Mouse (Mus musculus): ENCODE measurements around the gene Gm49416. TPM values are rescaled to one million over a fixed set of nuclear protein-coding genes. Genes with fewer than 3 reads are reported as not detected.
A peak's percentile ranks its signal among the peaks of the same experiment; 100 is the strongest.
"Not testable (repeated sequence)": the region's sequence is repeated elsewhere in the genome, so short reads cannot be mapped to it uniquely, and the experiment has no call there.

The Gm49416 gene
- total and polyA plus RNA-seq, 3 experiments, result 0.57 to 3.2 (median 1.3) TPM

DNA sequence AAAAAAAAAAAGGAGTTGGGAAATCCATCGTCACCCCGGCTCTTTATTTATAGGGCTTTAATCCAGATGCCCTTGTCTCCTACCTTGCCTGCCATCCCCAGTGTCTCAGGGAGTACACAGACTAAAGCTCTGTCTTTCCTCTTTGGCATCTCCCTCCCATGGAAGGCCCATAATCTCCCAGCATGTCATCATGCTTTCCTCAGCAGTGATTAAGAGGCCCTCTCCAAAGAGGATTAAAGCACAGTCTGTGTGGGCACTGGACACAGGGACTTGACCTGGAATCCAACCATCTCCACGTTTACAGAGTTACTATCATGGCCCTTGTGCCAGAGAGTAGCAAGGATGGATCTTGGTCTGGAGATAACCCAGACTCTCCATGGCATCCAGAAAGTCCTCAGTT, 5.1 kb upstream of the Gm49416 start, which contains the start of the genes Lbhd1 and Gm49403:
Gene Lbhd1 (plus strand): TSS at position 117 of the 400 bp plus-strand sequence.
Gene Gm49403 (plus strand): TSS at position 315 of the 400 bp plus-strand sequence.
- no peak within 1 kb of the TSS for H3K4me3 ChIP-seq
- H3K27ac ChIP-seq, result no peak within 1 kb of the TSS
- no peaks in the 10 kb centered on the region for H3K27me3 ChIP-seq (ENCODE audit: control insufficient read depth, insufficient read depth, low read length)
- H3K36me3 ChIP-seq (ENCODE audit: control insufficient read depth, insufficient read depth, low read length), result peaks cover 6% of the 10 kb centered on the region
- no peaks in the 10 kb centered on the region; the same call in 1 of the 2 replicates for H3K79me2 ChIP-seq (replicated peaks; ENCODE audit: control insufficient read depth, insufficient read depth, low read length)
- 57% methylated on average over 3 of the region's 3 CpGs for WGBS
- DNase-seq, result no peak
- no peak for TF ChIP-seq POLR2A (IDR thresholded peaks at IDR 0.05; ENCODE audit: insufficient read depth, low read depth, low read length)
- no peak for TF ChIP-seq EP300 (IDR thresholded peaks at IDR 0.05; ENCODE audit: insufficient read depth, low read depth, low read length)
- TF ChIP-seq CTCF (IDR thresholded peaks at IDR 0.05), result no peak
- H3K9ac ChIP-seq (ENCODE audit: low read depth, low read length), result no peak within 1 kb of the TSS
- H3K4me1 ChIP-seq (ENCODE audit: control insufficient read depth, insufficient read depth, low read length), result peaks cover 7% of the 10 kb centered on the region
- intact Hi-C loops (cut with DNase I), result no loop called here

DNA sequence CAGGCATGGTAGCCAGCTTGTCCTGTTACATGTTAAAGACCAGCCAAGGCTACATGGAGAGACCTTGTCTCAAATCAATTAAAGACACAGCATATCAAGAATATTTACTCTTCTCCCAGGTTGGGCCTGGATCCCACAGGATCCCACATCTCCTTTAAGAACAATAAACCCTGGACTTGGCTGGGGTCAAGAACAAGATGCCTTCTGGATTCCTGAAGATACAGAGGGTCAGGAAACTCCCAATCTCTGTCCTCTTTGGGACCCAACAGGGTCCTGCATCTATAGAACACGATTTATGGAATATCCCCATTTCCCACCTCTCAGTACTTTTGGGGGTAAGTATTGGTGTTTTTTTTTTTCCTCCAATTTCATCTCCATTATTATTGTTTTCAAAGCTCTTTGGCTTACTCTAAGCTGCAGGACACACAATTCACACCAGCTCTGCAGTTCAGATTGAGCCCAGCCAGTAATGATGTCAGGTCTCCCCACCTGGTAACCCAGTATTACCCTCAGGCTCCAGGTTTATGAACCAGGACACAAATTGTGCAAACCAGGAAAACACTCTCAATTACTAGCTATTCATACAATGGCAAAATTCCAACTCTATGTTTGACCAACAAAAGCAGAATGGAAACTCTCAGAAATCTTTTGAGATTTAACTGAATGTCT, 1.7 kb upstream of the Gm49416 start:
- Histone ChIP-seq H3K27me3 (ENCODE audit: control insufficient read depth, insufficient read depth, low read length) (no peaks in the 10 kb centered on the region), H3K79me2 (replicated peaks; ENCODE audit: control insufficient read depth, insufficient read depth, low read length) (no peaks in the 10 kb centered on the region; the same call in 1 of the 2 replicates), H3K4me1 (ENCODE audit: control insufficient read depth, insufficient read depth, low read length) (peaks cover 3% of the 10 kb centered on the region; the same call in 1 of the 2 replicates), H3K27ac (no peak overlapping the region), H3K36me3 (ENCODE audit: control insufficient read depth, insufficient read depth, low read length) (no peaks in the 10 kb centered on the region; the same call in 1 of the 2 replicates), H3K9ac (ENCODE audit: low read depth, low read length) (no peak overlapping the region), H3K4me3 (no peak overlapping the region)
- TF ChIP-seq EP300 (IDR thresholded peaks at IDR 0.05; ENCODE audit: insufficient read depth, low read depth, low read length) (no peak), CTCF (IDR thresholded peaks at IDR 0.05) (no peak), POLR2A (IDR thresholded peaks at IDR 0.05; ENCODE audit: insufficient read depth, low read depth, low read length) (no peak)
- whole genome bisulfite sequencing, result 29% methylated on average over 1 of the region's 1 CpGs
- no peak for DNase-seq
- intact Hi-C loops (cut with DNase I), result no loop called here

DNA sequence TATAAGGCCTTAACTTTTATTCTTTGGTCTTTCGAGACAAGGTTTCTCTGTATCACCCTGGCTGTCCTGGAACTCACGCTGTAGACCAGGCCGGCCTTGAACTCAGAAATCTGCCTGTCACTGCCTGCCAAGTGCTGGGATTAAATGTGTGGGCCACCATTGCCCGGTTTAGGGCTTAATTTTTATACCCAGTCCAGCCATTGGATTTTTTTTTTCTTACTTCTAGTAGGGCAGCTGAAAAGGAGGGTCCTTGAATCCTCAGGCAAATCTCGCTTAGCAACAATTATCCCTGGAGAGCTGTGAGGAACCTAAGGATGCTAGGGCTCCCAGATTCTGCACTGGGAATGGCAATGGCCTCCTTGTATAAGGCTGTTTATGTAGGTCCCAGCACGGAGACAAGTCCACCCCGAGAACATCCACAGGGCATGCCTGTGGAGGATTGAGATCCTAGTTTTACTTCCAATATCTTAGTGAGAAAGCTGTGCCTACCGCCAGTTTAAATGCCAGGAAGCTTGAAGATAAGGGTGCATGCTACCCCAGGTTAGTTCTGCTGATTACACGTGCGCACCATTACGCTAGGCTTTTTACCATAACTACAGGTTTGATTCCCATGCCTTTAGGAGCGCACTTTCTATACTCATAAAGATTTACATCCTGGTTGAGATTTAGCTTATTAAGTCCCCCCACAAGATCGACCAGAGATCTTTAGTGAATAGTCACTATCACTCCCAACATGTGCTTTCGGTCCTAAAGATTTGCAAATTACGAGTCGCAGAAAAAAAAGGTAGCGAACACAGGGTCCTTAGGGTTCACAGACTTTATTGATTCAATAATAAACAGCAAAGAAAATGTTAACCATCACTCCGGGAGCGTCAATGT, 902 bp upstream of the Gm49416 start:
- Histone ChIP-seq H3K27me3 (ENCODE audit: control insufficient read depth, insufficient read depth, low read length) (no peaks in the 10 kb centered on the region), H3K36me3 (ENCODE audit: control insufficient read depth, insufficient read depth, low read length) (no peaks in the 10 kb centered on the region; the same call in 1 of the 2 replicates), H3K4me1 (ENCODE audit: control insufficient read depth, insufficient read depth, low read length) (peaks cover 3% of the 10 kb centered on the region; the same call in 1 of the 2 replicates), H3K79me2 (replicated peaks; ENCODE audit: control insufficient read depth, insufficient read depth, low read length) (no peaks in the 10 kb centered on the region; the same call in 1 of the 2 replicates), H3K27ac (peak overlapping the region; percentile 85), H3K4me3 (peak overlapping the region; percentile 73), H3K9ac (ENCODE audit: low read depth, low read length) (peak overlapping the region; percentile 79)
- intact Hi-C loops (cut with DNase I), result loop anchor here (2.0 kb wide), 1 partner anchor 17 kb away; the partner anchor contains the start of gene Ubxn1
- WGBS, result 25% methylated on average over 19 of the region's 19 CpGs
- DNase-seq, result no peak
- no peak for TF ChIP-seq POLR2A (IDR thresholded peaks at IDR 0.05; ENCODE audit: insufficient read depth, low read depth, low read length)

DNA sequence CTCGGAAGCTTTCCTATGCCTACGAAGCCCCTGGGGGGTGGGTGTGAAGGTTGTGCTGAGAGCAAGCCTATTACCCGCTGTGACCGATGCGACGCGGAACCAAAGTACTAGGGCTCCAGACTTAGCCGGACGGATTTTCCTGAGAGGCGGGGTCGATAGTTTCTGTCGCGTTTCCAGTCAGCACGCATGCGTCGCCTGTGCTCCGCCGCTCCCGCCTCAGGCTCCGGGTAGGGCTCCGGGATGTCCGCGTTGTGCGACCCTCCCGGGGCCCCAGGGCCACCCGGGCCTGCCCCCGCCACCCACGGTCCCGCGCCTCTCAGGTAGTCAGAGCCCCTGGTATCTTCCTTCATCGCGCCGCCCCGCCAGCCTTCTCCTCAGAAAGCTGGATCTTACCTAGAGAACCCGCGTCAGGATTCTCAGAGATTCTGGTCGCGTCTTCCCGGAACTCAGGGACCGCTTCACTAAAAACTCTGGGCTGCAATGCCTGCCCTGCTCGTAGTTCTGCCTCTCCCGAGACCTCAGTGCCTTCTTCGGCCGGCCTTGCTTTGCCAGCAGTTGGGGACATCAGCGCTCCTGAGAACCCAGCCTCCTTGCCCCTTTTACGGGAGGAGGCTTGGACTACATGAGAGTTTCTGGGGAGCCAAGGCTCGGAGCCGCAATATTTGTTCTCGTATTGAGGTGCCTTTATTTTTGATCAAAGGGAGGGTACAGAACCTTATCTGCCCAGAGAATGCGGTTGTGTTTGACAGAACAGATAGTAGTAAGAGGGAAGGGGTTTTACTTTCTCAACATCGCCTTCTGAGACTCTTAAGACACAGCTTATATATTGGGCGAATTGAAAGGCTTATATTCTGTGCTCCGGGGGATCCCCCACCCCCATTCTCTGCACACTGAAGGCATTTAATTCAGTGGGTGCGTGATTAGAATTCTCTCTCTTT, 4.4 kb downstream of the Gm49416 start, which contains the start of gene Ints5:
Gene Ints5 (plus strand): TSS at position 177 of the 938 bp plus-strand sequence.
- WGBS, result 1% methylated on average over 54 of the region's 54 CpGs
- H3K36me3 ChIP-seq (ENCODE audit: control insufficient read depth, insufficient read depth, low read length), result no peaks in the 10 kb centered on the region; the same call in 1 of the 2 replicates
- intact Hi-C loops (cut with DNase I), result no loop called here

DNA sequence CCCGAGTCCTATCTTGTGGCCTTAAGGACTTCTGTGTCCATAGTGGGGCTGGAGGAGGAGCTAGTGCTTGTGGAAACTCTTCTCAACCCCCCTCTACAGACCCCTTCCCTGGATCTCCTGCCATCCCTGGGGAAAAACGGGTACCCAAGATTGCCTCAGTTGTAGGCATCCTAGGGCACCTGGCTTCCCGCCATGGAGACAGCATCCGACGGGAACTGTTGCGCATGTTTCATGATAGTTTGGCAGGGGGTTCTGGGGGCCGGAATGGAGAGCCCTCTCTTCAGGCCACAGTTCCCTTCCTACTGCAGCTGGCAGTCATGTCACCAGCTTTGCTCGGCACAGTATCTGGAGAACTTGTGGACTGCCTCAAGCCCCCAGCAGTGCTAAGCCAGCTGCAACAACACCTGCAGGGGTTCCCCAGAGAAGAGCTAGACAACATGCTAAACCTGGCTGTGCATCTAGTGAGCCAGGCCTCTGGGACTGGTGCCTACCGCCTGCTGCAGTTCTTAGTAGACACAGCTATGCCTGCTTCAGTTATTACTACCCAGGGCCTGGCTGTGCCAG, 6.8 kb downstream of the Gm49416 start:
- peaks cover 1% of the 10 kb centered on the region; the same call in 1 of the 2 replicates for H3K4me1 ChIP-seq (ENCODE audit: control insufficient read depth, insufficient read depth, low read length)
- no peak for TF ChIP-seq CTCF (IDR thresholded peaks at IDR 0.05)
- TF ChIP-seq EP300 (IDR thresholded peaks at IDR 0.05; ENCODE audit: insufficient read depth, low read depth, low read length), result no peak
- TF ChIP-seq POLR2A (IDR thresholded peaks at IDR 0.05; ENCODE audit: insufficient read depth, low read depth, low read length), result no peak
- H3K27ac ChIP-seq, result no peak overlapping the region
- H3K36me3 ChIP-seq (ENCODE audit: control insufficient read depth, insufficient read depth, low read length), result peaks cover 5% of the 10 kb centered on the region
- intact Hi-C loops (cut with DNase I), result loop anchor here (5.0 kb wide), 2 partner anchors 57 to 73 kb away; partner anchors contain the start of genes Hnrnpul2 and Tut1
- no peaks in the 10 kb centered on the region for H3K27me3 ChIP-seq (ENCODE audit: control insufficient read depth, insufficient read depth, low read length)
- 84% methylated on average over 9 of the region's 9 CpGs for WGBS
- no peak for DNase-seq
- no peaks in the 10 kb centered on the region for H3K79me2 ChIP-seq (replicated peaks; ENCODE audit: control insufficient read depth, insufficient read depth, low read length)
- no peak overlapping the region for H3K9ac ChIP-seq (ENCODE audit: low read depth, low read length)
- no peak overlapping the region for H3K4me3 ChIP-seq

More for the DNA sequence above, 4.4 kb downstream of the Gm49416 start, which contains the start of gene Ints5:
- DNase-seq, result peak; percentile 88 to 90
- TF ChIP-seq POLR2A (IDR thresholded peaks at IDR 0.05; ENCODE audit: insufficient read depth, low read depth, low read length), result peak; percentile 86
- TF ChIP-seq EP300 (IDR thresholded peaks at IDR 0.05; ENCODE audit: insufficient read depth, low read depth, low read length), result peak; percentile 81
- no peak for TF ChIP-seq CTCF (IDR thresholded peaks at IDR 0.05)
- Histone ChIP-seq H3K79me2 (replicated peaks; ENCODE audit: control insufficient read depth, insufficient read depth, low read length) (no peaks in the 10 kb centered on the region), H3K27ac (peak within 1 kb of the TSS; percentile 89), H3K4me1 (ENCODE audit: control insufficient read depth, insufficient read depth, low read length) (no peaks in the 10 kb centered on the region; the same call in 1 of the 2 replicates), H3K27me3 (ENCODE audit: control insufficient read depth, insufficient read depth, low read length) (no peaks in the 10 kb centered on the region), H3K9ac (ENCODE audit: low read depth, low read length) (peak within 1 kb of the TSS; percentile 94), H3K4me3 (peak within 1 kb of the TSS; percentile 92)

DNA sequence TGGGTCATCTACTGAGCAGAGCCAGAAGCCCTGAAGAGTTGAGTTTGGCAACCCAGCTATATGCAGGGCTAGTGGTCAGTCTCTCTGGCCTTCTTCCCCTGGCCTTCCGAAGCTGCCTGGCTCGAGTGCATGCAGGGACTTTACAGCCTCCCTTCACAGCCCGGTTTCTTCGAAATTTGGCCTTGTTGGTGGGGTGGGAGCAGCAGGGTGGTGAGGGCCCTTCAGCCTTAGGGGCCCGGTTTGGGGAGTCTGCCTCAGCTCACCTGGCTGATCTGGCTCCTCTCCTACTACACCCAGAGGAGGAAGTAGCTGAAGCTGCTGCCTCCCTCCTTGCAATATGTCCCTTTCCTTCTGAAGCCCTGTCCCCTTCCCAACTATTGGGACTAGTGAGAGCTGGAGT, 7.5 kb downstream of the Gm49416 start:
- not testable (repeated sequence) for H3K36me3 ChIP-seq (ENCODE audit: control insufficient read depth, insufficient read depth, low read length); DNase-seq; H3K4me3 ChIP-seq; H3K79me2 ChIP-seq (replicated peaks; ENCODE audit: control insufficient read depth, insufficient read depth, low read length); H3K27ac ChIP-seq; H3K4me1 ChIP-seq (ENCODE audit: control insufficient read depth, insufficient read depth, low read length); H3K9ac ChIP-seq (ENCODE audit: low read depth, low read length); H3K27me3 ChIP-seq (ENCODE audit: control insufficient read depth, insufficient read depth, low read length)
- intact Hi-C loops (cut with DNase I), result loop anchor here (5.0 kb wide), 2 partner anchors 56 to 74 kb away; partner anchors contain the start of genes Hnrnpul2 and Tut1
- WGBS, result 80% methylated on average over 5 of the region's 5 CpGs
